Mouse (Mus musculus) CH12.LX (cell line): Measurements from ENCODE around the gene Rag2. TPM values are rescaled to one million over a fixed set of nuclear protein-coding genes. Genes with fewer than 3 reads are reported as not detected.

Source experiments
- DNase-seq: peaks from one replicate; pipeline ENCODE4 v3.0.0-alpha.2; 2013; ENCODE audit errors: extremely low read depth
- H3K27ac ChIP-seq: 2 replicates; pipeline ENCODE4 v1.5.1; 2012; ENCODE audit warnings: low read depth, mild to moderate bottlenecking, control low read depth, moderate library complexity; ENCODE audit not compliant: insufficient read depth
- H3K27me3 ChIP-seq: replicated peaks from 2 replicates; pipeline ENCODE3; 2012; ENCODE audit warnings: inconsistent platforms
- H3K36me3 ChIP-seq, 2 experiments: replicated peaks in 1 of 2; 2 replicates each; pipeline versions ENCODE3 to v1.6.1; 2012; ENCODE audit warnings: inconsistent platforms in 1 of 2, low read length in 1 of 2, mild to moderate bottlenecking in 1 of 2, mixed read lengths in 1 of 2, moderate library complexity in 1 of 2; ENCODE audit not compliant: control insufficient read depth in 1 of 2, insufficient read depth in 1 of 2
- H3K4me1 ChIP-seq, 2 experiments: 2 replicates each; pipeline ENCODE4 v1.6.1; 2012; ENCODE audit warnings: inconsistent platforms in 1 of 2, moderate library complexity in 1 of 2; ENCODE audit not compliant: insufficient read depth in 2 of 2, control insufficient read depth in 1 of 2
- H3K4me2 ChIP-seq: 2 replicates; pipeline ENCODE4 v1.6.1; 2012; ENCODE audit warnings: low read depth, mild to moderate bottlenecking, control low read depth; ENCODE audit not compliant: poor library complexity, insufficient read depth, severe bottlenecking
- H3K4me3 ChIP-seq, 3 experiments: fragments of 150-350 bp in 1 of 3; sonication (generic) in 1 of 3; replicated peaks in 1 of 3; 2 replicates each; pipeline versions ENCODE3 to v1.5.1; 2011 to 2012; ENCODE audit warnings: low read depth in 2 of 3, low read length in 2 of 3, mild to moderate bottlenecking in 2 of 3, moderate library complexity in 2 of 3, control low read depth in 1 of 3, improper control_type of control experiment in 1 of 3, inconsistent platforms in 1 of 3, mixed read lengths in 1 of 3; ENCODE audit not compliant: poor library complexity in 1 of 3
- H3K79me2 ChIP-seq: replicated peaks from 2 replicates; pipeline ENCODE4 v1.6.1; 2012; ENCODE audit warnings: mild to moderate bottlenecking, moderate library complexity; ENCODE audit not compliant: control insufficient read depth, poor library complexity, insufficient read depth, severe bottlenecking; ENCODE audit errors: extremely low read depth
- H3K9ac ChIP-seq: 2 replicates; pipeline ENCODE4 v1.6.1; 2012; ENCODE audit warnings: low read depth, mild to moderate bottlenecking, control low read depth, moderate library complexity; ENCODE audit not compliant: insufficient read depth
- H3K9me3 ChIP-seq: replicated peaks from 2 replicates; pipeline ENCODE3; 2012; ENCODE audit warnings: low read length, inconsistent platforms, mixed read lengths
- CHD1 ChIP-seq: IDR thresholded peaks from 2 replicates; pipeline ENCODE4 v1.6.1; 2012; ENCODE audit warnings: low read depth, low read length, improper control_type of control experiment, inconsistent platforms
- CHD2 ChIP-seq: IDR thresholded peaks from 2 replicates; pipeline ENCODE4 v1.6.1; 2011; ENCODE audit warnings: low read length, improper control_type of control experiment
- CTCF ChIP-seq, 2 experiments: IDR thresholded peaks in 1 of 2; conservative IDR thresholded peaks in 1 of 2; 2 replicates each; pipeline ENCODE4 v1.5.1; 2011 to 2012; ENCODE audit warnings: low read depth in 2 of 2, low read length in 2 of 2, improper control_type of control experiment in 1 of 2, inconsistent platforms in 1 of 2, mild to moderate bottlenecking in 1 of 2, moderate library complexity in 1 of 2
- EP300 ChIP-seq: IDR thresholded peaks from 2 replicates; pipeline ENCODE4 v1.6.1; 2011; ENCODE audit warnings: low read length, improper control_type of control experiment
- ETS1 ChIP-seq: conservative IDR thresholded peaks from 2 replicates; pipeline ENCODE4 v1.6.1; 2012; ENCODE audit warnings: low read depth, mild to moderate bottlenecking, inconsistent platforms, low read length, improper control_type of control experiment, moderate library complexity
- GABPA ChIP-seq: IDR thresholded peaks from 2 replicates; pipeline ENCODE4 v1.6.1; 2012; ENCODE audit warnings: low read depth, low read length, improper control_type of control experiment, inconsistent platforms; ENCODE audit not compliant: insufficient replicate concordance
- JUND ChIP-seq: conservative IDR thresholded peaks from 2 replicates; pipeline ENCODE4 v1.6.1; 2011; ENCODE audit warnings: low read depth, low read length, improper control_type of control experiment
- MAX ChIP-seq: IDR thresholded peaks from 2 replicates; pipeline ENCODE4 v1.6.1; 2011; ENCODE audit warnings: low read length, improper control_type of control experiment
- MAZ ChIP-seq: IDR thresholded peaks from 2 replicates; pipeline ENCODE4 v1.6.1; 2012; ENCODE audit warnings: low read depth, mild to moderate bottlenecking, inconsistent platforms, low read length, improper control_type of control experiment, moderate library complexity
- MXI1 ChIP-seq: IDR thresholded peaks from 2 replicates; pipeline ENCODE4 v1.6.1; 2011; ENCODE audit warnings: mild to moderate bottlenecking, low read depth, low read length, improper control_type of control experiment
- PAX5 ChIP-seq: IDR thresholded peaks from 2 replicates; pipeline ENCODE4 v1.6.1; 2012; ENCODE audit warnings: low read length, inconsistent platforms, mixed read lengths
- POLR2AphosphoS2 ChIP-seq: IDR thresholded peaks from 2 replicates; pipeline ENCODE4 v1.6.1; 2011; ENCODE audit warnings: low read depth, low read length, improper control_type of control experiment
- RAD21 ChIP-seq: IDR thresholded peaks from 2 replicates; pipeline ENCODE4 v1.6.1; 2011; ENCODE audit warnings: low read depth, mild to moderate bottlenecking, low read length, improper control_type of control experiment, moderate library complexity
- RCOR1 ChIP-seq: conservative IDR thresholded peaks from 2 replicates; pipeline ENCODE4 v1.6.1; 2012; ENCODE audit warnings: low read depth, mild to moderate bottlenecking, inconsistent platforms, low read length, improper control_type of control experiment
- SMC3 ChIP-seq: IDR thresholded peaks from 2 replicates; pipeline ENCODE4 v1.6.1; 2011; ENCODE audit warnings: low read depth, low read length, improper control_type of control experiment
- USF1 ChIP-seq: IDR thresholded peaks from 2 replicates; pipeline ENCODE4 v1.6.1; 2014; ENCODE audit warnings: low read depth, mild to moderate bottlenecking, inconsistent platforms, low read length, improper control_type of control experiment
- USF2 ChIP-seq: conservative IDR thresholded peaks from 2 replicates; pipeline ENCODE4 v1.6.1; 2011; ENCODE audit warnings: low read depth, low read length, improper control_type of control experiment
- ZMIZ1 ChIP-seq: IDR thresholded peaks from 2 replicates; pipeline ENCODE4 v1.6.1; 2012; ENCODE audit warnings: low read depth, mild to moderate bottlenecking, inconsistent platforms, low read length, improper control_type of control experiment
- ZNF384 ChIP-seq: IDR thresholded peaks from 2 replicates; pipeline ENCODE4 v1.6.1; 2012; ENCODE audit warnings: low read depth, low read length, improper control_type of control experiment, inconsistent platforms
- dilution Hi-C: fragments of 300-500 bp; cut with MboI; formaldehyde crosslinking; loops from 2 replicates; pipeline ENCODE4 v1.14.3; 2020; ENCODE audit warnings: low sequenced_read_pairs; ENCODE audit not compliant: extremely low pct_unique_long_range_greater_than_20kb, extremely low pct_ligation_motif_present
- in situ Hi-C: fragments of 300-500 bp; cut with MboI; formaldehyde crosslinking; loops from 3 replicates; pipeline ENCODE4 v1.14.3; 2019; ENCODE audit warnings: low sequenced_read_pairs, low pct_ligation_motif_present, low pct_unique_long_range_greater_than_20kb, mixed read lengths
- polyA plus RNA-seq: library from polyadenylated mRNA; unstranded; fragments of >175 nt; gene quantifications from 2 replicates; pipeline ENCODE4 v1.2.1, GENCODE M21; 2012; ENCODE audit warnings: low read depth; ENCODE audit not compliant: insufficient read length
- total RNA-seq, 2 experiments: library from RNA; depleted of rRNA; stranded (reverse); fragments of 300-350 nt in 1 of 2; fragments of >200 nt in 1 of 2; gene quantifications; 2 replicates each; pipeline ENCODE4 v1.2.3; 2012 to 2014

The Rag2 gene
- total and polyA plus RNA-seq, 3 experiments, result not detected

DNA sequence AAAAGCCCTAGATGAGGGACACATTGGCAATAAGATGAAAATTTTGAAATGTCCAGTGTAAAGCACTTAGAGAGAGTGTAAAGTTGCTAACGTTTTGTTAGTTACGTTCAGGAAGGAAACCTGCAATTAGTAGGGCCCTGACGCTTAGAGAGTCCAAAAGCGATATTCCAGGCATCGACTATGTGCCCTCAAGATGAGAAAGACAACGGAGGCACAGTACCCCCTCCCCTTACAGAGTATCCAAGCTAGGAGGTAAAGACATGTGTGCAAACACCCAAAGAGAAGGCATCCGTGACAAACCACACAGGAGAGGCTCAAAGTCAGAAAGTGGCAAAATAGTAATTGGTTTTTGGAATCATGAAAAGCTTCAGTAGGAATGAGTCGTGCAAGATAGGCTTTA, 31.6 kb upstream of the Rag2 start:
- Histone ChIP-seq H3K4me1 (no peaks in the 10 kb centered on the region), H3K79me2 (no peaks in the 10 kb centered on the region), H3K36me3 (no peaks in the 10 kb centered on the region), H3K4me2 (no peak overlapping the region), H3K27ac (no peak overlapping the region), H3K9me3 (no peaks in the 10 kb centered on the region), H3K4me3 (no peak overlapping the region), H3K9ac (no peak overlapping the region), H3K27me3 (peaks cover 15% of the 10 kb centered on the region)
- dilution Hi-C loops (no loop called here), in situ Hi-C loops (no loop called here)
- TF ChIP-seq MAZ (no peak), ZMIZ1 (no peak), JUND (no peak), USF2 (no peak)
- no peak for DNase-seq

DNA sequence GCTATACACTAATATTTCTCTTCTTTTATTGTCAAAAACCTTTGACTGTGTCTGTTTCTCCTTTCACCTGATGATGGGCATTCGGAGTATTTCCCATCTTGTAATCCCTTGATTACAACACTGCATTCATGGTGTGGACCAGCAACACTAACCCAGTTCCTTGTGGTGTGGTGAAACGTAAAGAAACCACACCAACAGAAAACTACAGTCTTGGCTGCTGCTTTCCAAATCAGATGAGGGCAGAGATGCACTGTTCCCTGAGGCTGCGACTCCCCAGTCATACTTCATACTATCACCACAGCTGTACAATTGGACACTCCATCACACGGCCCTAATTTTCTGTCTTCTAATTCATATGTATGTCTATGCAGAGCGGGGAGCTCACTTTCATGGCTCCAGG, 29.8 kb upstream of the Rag2 start:
- no peak overlapping the region for H3K27ac ChIP-seq
- H3K4me3 ChIP-seq, result no peak overlapping the region
- H3K27me3 ChIP-seq, result peaks cover 15% of the 10 kb centered on the region
- no peak for TF ChIP-seq RCOR1
- TF ChIP-seq CTCF (conservative IDR thresholded peaks at IDR 0.05 in 1 of 2, IDR thresholded peaks at IDR 0.05 in 1 of 2; ENCODE audit: low read depth in 2 of 2, low read length in 2 of 2), result no peak
- TF ChIP-seq USF1, result no peak
- no peak for TF ChIP-seq SMC3
- TF ChIP-seq ZNF384, result no peak
- no peak for TF ChIP-seq ETS1
- TF ChIP-seq RAD21, result no peak
- TF ChIP-seq CHD2, result no peak
- TF ChIP-seq CHD1, result no peak
- no peak for TF ChIP-seq PAX5
- no peak for TF ChIP-seq MXI1
- DNase-seq, result no peak
- in situ Hi-C loops, result no loop called here
- H3K4me1 ChIP-seq, result peaks cover 0 to 7% of the 10 kb centered on the region in 2 experiments; a peak in 1 of 4 replicates
- H3K36me3 ChIP-seq, result no peaks in the 10 kb centered on the region
- no peaks in the 10 kb centered on the region for H3K9me3 ChIP-seq
- no peak overlapping the region for H3K4me2 ChIP-seq
- dilution Hi-C loops, result no loop called here
- no peak overlapping the region for H3K9ac ChIP-seq
- H3K79me2 ChIP-seq, result no peaks in the 10 kb centered on the region

DNA sequence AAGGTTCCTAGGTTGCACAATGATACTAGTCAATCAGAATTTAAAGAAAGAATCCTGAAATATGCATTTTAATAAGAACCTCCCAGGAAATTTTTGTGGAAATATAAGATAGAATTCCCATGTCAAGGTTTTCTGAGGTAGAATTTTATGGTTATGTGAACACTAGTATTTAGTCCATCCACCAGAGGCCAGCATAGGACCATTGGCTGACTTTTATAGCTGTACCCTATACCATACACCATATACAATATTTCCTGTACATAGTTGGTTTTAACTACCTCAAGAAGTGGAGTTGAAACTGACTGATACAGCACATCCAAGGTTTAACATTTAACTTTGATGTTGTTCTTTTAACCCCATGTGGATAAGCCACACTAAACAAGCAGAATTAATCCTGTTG, 27.3 kb upstream of the Rag2 start:
- Histone ChIP-seq H3K27me3 (peaks cover 11% of the 10 kb centered on the region), H3K4me3 (no peak overlapping the region)
- in situ Hi-C loops (no loop called here), dilution Hi-C loops (no loop called here)
- TF ChIP-seq MAX (no peak), USF1 (no peak), RAD21 (peak; percentile 52), SMC3 (peak; percentile 44), GABPA (no peak), POLR2AphosphoS2 (no peak), CTCF (conservative IDR thresholded peaks at IDR 0.05 in 1 of 2, IDR thresholded peaks at IDR 0.05 in 1 of 2; ENCODE audit: low read depth in 2 of 2, low read length in 2 of 2) (peak in 1 of 2 experiments; percentile 55; a peak in 2 of 4 replicates), EP300 (no peak)
- TF ChIP-seq, all 38 proteins: peak for 3
- DNase-seq, result no peak
- Histone ChIP-seq H3K9me3 (no peaks in the 10 kb centered on the region), H3K4me1 (peaks cover 0 to 7% of the 10 kb centered on the region in 2 experiments; a peak in 1 of 4 replicates), H3K27ac (no peak overlapping the region), H3K9ac (no peak overlapping the region), H3K4me2 (no peak overlapping the region), H3K79me2 (no peaks in the 10 kb centered on the region), H3K36me3 (no peaks in the 10 kb centered on the region)
